Mouse (Mus musculus) megakaryocyte-erythroid progenitor cell, adult 5 weeks (primary cell): Measurements from ENCODE around the gene Ppm1l. TPM values are rescaled to one million over a fixed set of nuclear protein-coding genes. Genes with fewer than 3 reads are reported as not detected.

ENCODE experiments used
- polyA plus RNA-seq: library from polyadenylated mRNA; stranded (reverse); fragments of >175 nt; gene quantifications from 2 replicates; pipeline ENCODE4 v1.2.3, GENCODE M21; 2012

Ppm1l gene
- polyA plus RNA-seq, result 0.87 and 1.1 TPM in 2 replicates

GRCm38 (mm10) chr3:69316391-69317195, at the start of gene Ppm1l:
Ppm1l (plus strand) TSS chr3:69316861.

GRCm38 (mm10) chr3:69598261-69599165, 281.9 kb downstream of the Ppm1l start, which contains the start of gene B3galnt1:
B3galnt1 (minus strand) TSS chr3:69598960.

Other genes with a start within 250 kb of the Ppm1l start
- 15.7 and 17.5 TPM in 2 replicates for gene Kpna4, start 189.7 kb upstream of the Ppm1l start, polyA plus RNA-seq
- not detected in 2 replicates for gene Arl14, start 94.4 kb upstream of the Ppm1l start, polyA plus RNA-seq